Mouse (Mus musculus): ENCODE data around the gene Olfr615. TPM values are rescaled to one million over a fixed set of nuclear protein-coding genes. Genes with fewer than 3 reads are reported as not detected.
"Not testable (repeated sequence)": the region's sequence is repeated elsewhere in the genome, so short reads cannot be mapped to it uniquely, and the experiment has no call there.

Gene Olfr615
- not detected for total RNA-seq (2021)
- long read RNA-seq, experiment 1, result 0 reads
- long read RNA-seq, experiment 2, result 0 reads

DNA sequence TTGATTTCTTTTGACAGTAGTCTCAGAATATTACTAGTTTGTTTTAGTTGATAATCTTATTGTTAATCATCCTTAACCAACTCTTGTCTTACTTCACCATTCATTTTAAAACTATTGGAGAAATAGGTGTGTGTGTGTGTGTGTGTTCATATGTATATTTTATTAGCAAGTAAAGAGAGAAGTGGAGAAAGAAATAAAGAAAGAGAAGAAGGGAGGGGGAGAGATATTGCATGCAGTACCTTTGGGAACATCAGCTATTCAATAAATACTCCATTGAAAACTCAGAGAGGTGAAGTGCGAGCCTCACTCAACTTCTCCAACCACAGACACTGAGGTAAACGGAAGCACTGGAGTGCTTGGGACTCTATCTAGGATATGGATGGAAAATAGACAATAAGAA lies at the start of gene Olfr615:
Gene Olfr615, plus strand, starts transcription at position 301 of the 400 bp plus-strand sequence.
- intact Hi-C loops (cut with DNase I), result no loop called here

DNA sequence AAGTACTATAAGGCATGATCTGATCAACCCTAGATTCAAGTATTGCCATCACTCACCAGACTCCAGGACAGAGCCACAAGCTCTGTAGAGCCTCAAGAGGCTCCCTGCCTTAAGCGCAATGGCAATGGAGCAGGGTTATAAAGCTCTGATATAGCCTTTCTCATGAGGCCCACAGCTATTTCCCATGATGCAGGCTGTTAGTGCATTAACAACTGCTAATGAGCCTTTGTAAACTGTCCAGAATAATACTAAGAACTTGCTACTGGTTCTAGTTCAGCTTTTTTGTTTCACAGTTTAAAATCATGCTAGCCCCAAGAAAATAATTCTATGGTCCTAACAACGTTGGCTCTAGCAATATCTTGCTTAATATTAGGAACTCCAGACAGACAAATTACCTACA lies 43.9 kb upstream of the Olfr615 start, which contains the start of gene Olfr610:
Gene Olfr610, minus strand, starts transcription at position 101 of the 400 bp plus-strand sequence.
- intact Hi-C loops (cut with DNase I), result no loop called here
- no peak for DNase-seq (ENCODE audit: low spot score in 2 of 2)

More for the DNA sequence above, at the start of gene Olfr615:
- no peak for DNase-seq (ENCODE audit: low spot score in 2 of 2)

DNA sequence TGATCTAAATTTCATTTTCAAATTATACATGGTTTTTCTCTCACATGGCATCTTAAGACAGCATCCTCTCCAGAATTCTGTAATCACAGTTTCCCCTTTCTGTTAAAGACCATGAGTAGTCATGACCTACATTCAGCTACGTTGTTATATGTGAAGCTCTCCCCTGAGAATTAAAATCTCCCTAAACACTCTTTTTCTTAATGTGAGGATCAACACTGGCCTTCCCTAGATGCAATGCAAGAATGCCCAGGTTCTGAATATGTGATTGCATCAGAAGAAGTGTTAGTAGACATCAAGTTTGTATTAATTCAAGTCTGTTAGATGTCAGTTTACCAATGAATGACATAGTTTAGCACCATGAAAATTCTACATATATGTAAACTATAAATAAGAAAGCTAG lies 35.1 kb upstream of the Olfr615 start, which contains the start of gene Olfr611:
Gene Olfr611, minus strand, starts transcription at position 101 of the 400 bp plus-strand sequence.
- DNase-seq (ENCODE audit: low spot score in 2 of 2); intact Hi-C loops (cut with DNase I): not testable (repeated sequence)

DNA sequence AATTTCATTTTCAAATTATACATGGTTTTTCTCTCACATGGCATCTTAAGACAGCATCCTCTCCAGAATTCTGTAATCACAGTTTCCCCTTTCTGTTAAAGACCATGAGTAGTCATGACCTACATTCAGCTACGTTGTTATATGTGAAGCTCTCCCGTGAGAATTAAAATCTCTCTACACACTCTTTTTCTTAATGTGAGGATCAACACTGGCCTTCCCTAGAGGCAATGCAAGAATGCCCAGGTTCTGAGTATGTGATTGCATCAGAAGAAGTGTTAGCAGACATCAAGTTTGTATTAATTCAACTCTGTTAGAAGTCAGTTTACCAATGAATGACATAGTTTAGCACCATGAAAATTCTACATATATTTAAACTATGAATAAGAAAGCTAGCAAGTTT lies 13.3 kb upstream of the Olfr615 start, which contains the start of gene Olfr612:
Gene Olfr612, minus strand, starts transcription at position 101 of the 400 bp plus-strand sequence.
- DNase-seq (ENCODE audit: low spot score in 2 of 2); intact Hi-C loops (cut with DNase I): not testable (repeated sequence)

DNA sequence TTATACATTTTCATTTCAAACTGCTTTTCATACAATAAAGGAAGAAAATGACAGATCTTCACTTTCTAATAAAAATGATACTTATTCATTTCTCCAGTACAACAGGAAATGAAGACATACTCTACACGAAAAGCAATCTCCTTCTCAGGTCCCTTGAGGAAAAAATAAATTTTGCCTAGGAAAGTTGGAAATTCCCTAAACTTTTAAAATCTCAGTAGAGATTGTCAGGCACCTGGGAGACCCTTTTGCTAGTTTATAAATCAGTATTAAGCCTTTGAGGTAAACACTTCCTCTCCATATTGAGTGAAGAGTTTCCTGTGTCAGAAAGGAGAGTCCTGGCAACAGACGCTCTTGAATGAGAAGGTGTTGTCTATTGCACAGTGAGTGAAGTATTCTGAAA lies 8.1 kb upstream of the Olfr615 start, which contains the start of gene Olfr613:
Gene Olfr613, plus strand, starts transcription at position 301 of the 400 bp plus-strand sequence.
- intact Hi-C loops (cut with DNase I), result no loop called here
- DNase-seq (ENCODE audit: low spot score in 2 of 2), result no peak

DNA sequence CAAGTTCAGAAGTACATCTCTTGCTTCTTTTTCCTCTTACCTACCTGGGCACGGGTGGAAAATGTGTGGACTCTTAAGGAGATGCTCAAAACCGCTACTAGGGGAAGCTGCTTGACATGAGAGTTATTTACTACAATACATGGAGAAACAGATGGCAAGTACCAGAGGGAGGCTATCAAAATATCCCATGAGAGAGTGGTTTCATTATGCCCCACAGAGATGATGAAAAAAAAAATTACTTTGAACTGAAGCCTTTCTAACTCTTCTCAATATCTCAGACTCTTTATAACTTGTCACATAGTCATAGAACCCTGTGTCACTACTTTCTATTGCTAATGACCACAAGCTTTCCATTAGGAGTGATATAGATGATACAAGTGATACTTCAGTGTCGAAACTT lies 13.2 kb downstream of the Olfr615 start, which contains the start of gene Olfr616:
Gene Olfr616, minus strand, starts transcription at position 101 of the 400 bp plus-strand sequence.
- no peak for DNase-seq (ENCODE audit: low spot score in 2 of 2)
- intact Hi-C loops (cut with DNase I), result no loop called here

DNA sequence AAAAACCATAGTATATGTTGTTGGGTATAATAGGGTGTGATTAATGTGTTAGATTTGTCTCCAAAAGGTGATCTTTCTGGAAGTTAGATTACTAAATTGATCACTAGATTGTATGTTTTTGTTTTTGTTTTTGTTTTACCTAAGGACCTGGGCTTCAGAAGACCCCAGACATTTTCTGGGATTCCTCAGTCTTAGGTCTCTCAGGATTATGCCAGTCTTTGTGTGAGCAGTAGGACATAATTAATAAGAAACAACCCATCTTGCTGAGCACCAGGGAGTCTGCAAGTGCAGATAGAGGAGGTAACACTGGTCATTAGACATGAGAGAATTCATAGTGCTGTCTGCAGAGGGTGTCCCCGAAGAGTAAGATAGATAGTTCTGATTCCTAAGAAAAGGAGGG lies 16.9 kb downstream of the Olfr615 start, which contains the start of gene Olfr617:
Gene Olfr617, plus strand, starts transcription at position 301 of the 400 bp plus-strand sequence.
- DNase-seq (ENCODE audit: low spot score in 2 of 2), result no peak
- intact Hi-C loops (cut with DNase I), result no loop called here

DNA sequence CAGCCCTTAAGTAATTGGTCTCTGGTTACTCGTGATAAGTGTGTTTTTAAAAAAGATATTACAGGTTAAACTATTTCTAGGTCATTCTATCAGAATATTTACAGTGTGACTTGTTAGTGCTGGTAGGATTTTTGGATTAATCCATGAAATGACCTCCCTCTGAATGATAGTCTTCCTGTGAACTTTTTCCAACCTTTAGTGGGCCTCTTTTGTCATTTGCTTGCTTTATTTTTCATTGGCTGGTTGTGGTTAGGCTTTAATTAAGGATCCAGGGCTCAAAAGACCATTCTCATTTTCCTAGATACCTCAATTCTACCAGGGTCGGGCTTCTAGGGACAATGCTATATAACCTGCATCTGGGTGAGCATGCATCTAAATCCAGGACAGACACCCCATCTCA lies 33.9 kb downstream of the Olfr615 start, which contains the start of gene Olfr618:
Gene Olfr618, plus strand, starts transcription at position 301 of the 400 bp plus-strand sequence.
- intact Hi-C loops (cut with DNase I), result no loop called here
- no peak for DNase-seq (ENCODE audit: low spot score in 2 of 2)

DNA sequence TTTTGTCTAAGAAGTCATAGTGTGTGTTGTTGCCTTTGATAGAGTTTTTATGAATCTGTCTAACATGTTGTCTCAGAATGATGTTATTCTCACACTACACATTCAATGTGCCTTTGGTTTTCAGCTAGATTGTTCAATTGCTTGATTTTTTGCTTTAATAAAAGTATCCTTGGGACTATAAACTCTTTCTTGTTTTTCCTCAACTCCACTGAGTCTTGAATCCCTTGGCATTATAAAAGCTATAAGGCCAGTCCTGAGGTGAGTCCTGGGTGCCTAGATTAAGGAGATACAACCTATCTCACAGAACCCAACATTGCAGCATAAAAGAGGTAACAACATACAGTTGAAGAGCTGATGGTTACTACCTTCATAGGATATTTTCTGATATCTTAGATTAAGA lies 44.4 kb downstream of the Olfr615 start, which contains the start of gene Olfr619:
Gene Olfr619, plus strand, starts transcription at position 301 of the 400 bp plus-strand sequence.
- intact Hi-C loops (cut with DNase I), result no loop called here
- DNase-seq (ENCODE audit: low spot score in 2 of 2), result no peak

DNA sequence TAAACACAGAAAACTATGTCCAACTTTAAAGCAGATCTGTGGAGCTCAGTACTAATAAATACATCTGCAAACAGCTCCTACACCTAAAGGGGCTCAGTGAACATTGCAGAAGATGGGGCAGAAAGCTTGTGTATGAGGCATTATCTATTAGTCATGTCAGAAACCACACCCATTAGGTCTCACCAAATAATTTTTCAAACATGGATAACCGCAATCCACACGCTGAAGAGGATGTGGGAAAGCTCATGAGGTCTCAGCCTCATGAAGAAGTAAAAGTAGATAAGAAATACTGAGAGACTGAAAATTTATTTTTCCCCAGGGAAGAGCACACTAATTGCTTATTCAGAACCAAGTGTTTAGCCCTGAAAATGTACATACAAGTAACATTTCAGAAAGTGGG lies 51.5 kb downstream of the Olfr615 start:
- intact Hi-C loops (cut with DNase I), result no loop called here
- no peak for DNase-seq (ENCODE audit: low spot score in 2 of 2)

DNA sequence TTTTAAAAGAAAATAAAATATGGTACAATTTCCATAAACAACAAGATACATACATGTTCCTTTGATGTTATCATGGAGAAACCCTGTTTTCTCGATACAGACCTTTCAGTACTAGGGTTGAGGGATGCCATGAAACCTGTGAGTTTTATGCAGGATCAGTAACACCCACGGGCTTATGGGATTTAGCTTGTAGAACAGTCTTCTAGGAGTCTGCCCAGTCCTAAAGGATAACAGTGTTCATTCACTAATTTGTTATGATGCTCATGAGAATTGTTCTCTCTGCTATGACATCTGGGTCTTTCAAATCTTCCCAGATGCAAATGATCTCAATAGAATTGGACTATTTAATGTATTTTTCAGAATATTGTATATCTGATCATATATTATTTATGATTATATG lies 56.6 kb downstream of the Olfr615 start, which contains the start of gene Olfr620:
Gene Olfr620, minus strand, starts transcription at position 101 of the 400 bp plus-strand sequence.
- intact Hi-C loops (cut with DNase I), result no loop called here
- no peak for DNase-seq (ENCODE audit: low spot score in 2 of 2)

Small RNA genes within 50 kb of the gene (microRNA-seq; reads per million reads assigned to microRNA genes)
- gene Gm26506, result 0 reads per million in 2 experiments

Other genes starting within 250 kb of the Olfr615 start
- not detected for gene Olfr597, start 239.8 kb upstream of the Olfr615 start, total RNA-seq (2021)
- not detected for gene Olfr598, start 232.5 kb upstream of the Olfr615 start, total RNA-seq (2021)
- gene Olfr599, start 220.2 kb upstream of the Olfr615 start, total RNA-seq (2021), result not detected
- not detected for gene Olfr600, start 206.4 kb upstream of the Olfr615 start, total RNA-seq (2021)
- not detected for gene Olfr601, start 193.4 kb upstream of the Olfr615 start, total RNA-seq (2021)
- gene Olfr603, start 169.9 kb upstream of the Olfr615 start, total RNA-seq (2021), result not detected
- not detected for gene Usp17lc, start 141.0 kb upstream of the Olfr615 start, total RNA-seq (2021)
- gene Olfr605, start 110.6 kb upstream of the Olfr615 start, total RNA-seq (2021), result not detected
- gene Olfr606, start 107.0 kb upstream of the Olfr615 start, total RNA-seq (2021), result not detected
- not detected for gene Olfr607, start 91.9 kb upstream of the Olfr615 start, total RNA-seq (2021)
- gene Olfr608, start 86.2 kb upstream of the Olfr615 start, total RNA-seq (2021), result not detected
- not detected for gene Olfr609, start 58.0 kb upstream of the Olfr615 start, total RNA-seq (2021)
- not detected for gene Olfr610, start 44.0 kb upstream of the Olfr615 start, total RNA-seq (2021)
- gene Olfr611, start 35.2 kb upstream of the Olfr615 start, total RNA-seq (2021), result not detected
- gene Olfr612, start 13.4 kb upstream of the Olfr615 start, total RNA-seq (2021), result not detected
- not detected for gene Olfr613, start 8.0 kb upstream of the Olfr615 start, total RNA-seq (2021)
- not detected for gene Olfr616, start 13.1 kb downstream of the Olfr615 start, total RNA-seq (2021)
- not detected for gene Olfr617, start 17.0 kb downstream of the Olfr615 start, total RNA-seq (2021)
- gene Olfr618, start 34.0 kb downstream of the Olfr615 start, total RNA-seq (2021), result not detected
- not detected for gene Olfr619, start 44.5 kb downstream of the Olfr615 start, total RNA-seq (2021)
- gene Olfr620, start 56.5 kb downstream of the Olfr615 start, total RNA-seq (2021), result not detected
- gene Olfr622, start 86.6 kb downstream of the Olfr615 start, total RNA-seq (2021), result not detected
- gene Olfr623, start 107.6 kb downstream of the Olfr615 start, total RNA-seq (2021), result not detected
- gene Olfr624, start 115.1 kb downstream of the Olfr615 start, total RNA-seq (2021), result under 1 TPM in 1 of 2 experiments, not detected in 1; 0.06 TPM
- gene Olfr625-ps1, start 126.6 kb downstream of the Olfr615 start, total RNA-seq (2021), result not detected
- not detected for gene Olfr243, start 158.6 kb downstream of the Olfr615 start, total RNA-seq (2021)
- not detected for gene Olfr628, start 174.3 kb downstream of the Olfr615 start, total RNA-seq (2021)
- gene Olfr629, start 188.9 kb downstream of the Olfr615 start, total RNA-seq (2021), result not detected
- gene Olfr630, start 201.3 kb downstream of the Olfr615 start, total RNA-seq (2021), result not detected
- not detected for gene Olfr69, start 215.5 kb downstream of the Olfr615 start, total RNA-seq (2021)
- gene Olfr68, start 223.6 kb downstream of the Olfr615 start, total RNA-seq (2021), result not detected
- gene Olfr67, start 235.7 kb downstream of the Olfr615 start, total RNA-seq (2021), result not detected

Measured in left cerebral cortex, postnatal 14 days (tissue).